Mouse (Mus musculus) forebrain, postnatal 0 days (tissue): ENCODE measurements around the gene Prss57. TPM values are rescaled to one million over a fixed set of nuclear protein-coding genes. Genes with fewer than 3 reads are reported as not detected.

Experiments
- ATAC-seq: fragments of 200-750 bp; cut with Nextera tagmentation; 2 replicates; pipeline ENCODE4 v1.8.0; 2017; ENCODE audit warnings: mild to moderate bottlenecking, moderate library complexity
- DNase-seq: peaks from one replicate; pipeline ENCODE4 v3.0.0-alpha.2; 2015
- H3K27ac ChIP-seq: fragments of 300-500 bp; sonication (generic); 2 replicates; pipeline ENCODE4 v1.5.1; 2014; ENCODE audit warnings: low read depth, mild to moderate bottlenecking, antibody characterized with exemption, low read length, moderate library complexity, mixed read lengths
- H3K27me3 ChIP-seq: fragments of 300-500 bp; sonication (generic); 2 replicates; pipeline ENCODE4 v1.6.1; 2014; ENCODE audit warnings: mild to moderate bottlenecking, low read length, mixed read lengths; ENCODE audit not compliant: insufficient read depth
- H3K36me3 ChIP-seq: fragments of 300-500 bp; sonication (generic); 2 replicates; pipeline ENCODE4 v1.6.1; 2014; ENCODE audit warnings: mild to moderate bottlenecking, moderate library complexity; ENCODE audit not compliant: insufficient read depth
- H3K4me1 ChIP-seq: fragments of 300-500 bp; sonication (generic); 2 replicates; pipeline ENCODE4 v1.6.1; 2014; ENCODE audit warnings: antibody characterized with exemption; ENCODE audit not compliant: insufficient read depth
- H3K4me2 ChIP-seq: fragments of 300-500 bp; sonication (generic); 2 replicates; pipeline ENCODE4 v1.6.1; 2014; ENCODE audit warnings: low read depth, mild to moderate bottlenecking, moderate library complexity
- H3K4me3 ChIP-seq: fragments of 300-500 bp; sonication (generic); 2 replicates; pipeline ENCODE4 v1.5.1; 2014; ENCODE audit warnings: low read depth, low read length, mixed read lengths
- H3K9ac ChIP-seq: fragments of 300-500 bp; sonication (generic); 2 replicates; pipeline ENCODE4 v1.6.1; 2014; ENCODE audit warnings: mild to moderate bottlenecking
- H3K9me3 ChIP-seq: fragments of 300-500 bp; sonication (generic); 2 replicates; pipeline ENCODE4 v1.6.1; 2016; ENCODE audit warnings: low read length
- CTCF ChIP-seq: sonication (generic); IDR thresholded peaks from 2 replicates; pipeline ENCODE4 v1.5.1; 2016; ENCODE audit warnings: antibody characterized with exemption, control low read depth, low read depth
- WGBS: fragments of 180-500 bp; shearing (Covaris S2); extraction: QIAGEN DNeasy Blood & Tissue Kit; methylation state at CpG from one replicate; pipeline ENCODE4 v1.1.7; 2014; 5-methylcytosine and 5-hydroxymethylcytosine counted together
- polyA plus RNA-seq: library from polyadenylated mRNA; unstranded; fragments of >200 nt; fragmentation: Nextera tagmentation; extraction: Ambion mirVana; gene quantifications from 2 replicates; pipeline ENCODE4 v1.2.1, GENCODE M21; 2015
- total RNA-seq: library from RNA; depleted of rRNA; stranded (reverse); fragments of >200 nt; gene quantifications from 2 replicates; pipeline ENCODE4 v1.2.3, GENCODE M21; 2014

The Prss57 gene
- total and polyA plus RNA-seq, 2 experiments from 2014 or later: 0.35 TPM; not detected in 1

DNA sequence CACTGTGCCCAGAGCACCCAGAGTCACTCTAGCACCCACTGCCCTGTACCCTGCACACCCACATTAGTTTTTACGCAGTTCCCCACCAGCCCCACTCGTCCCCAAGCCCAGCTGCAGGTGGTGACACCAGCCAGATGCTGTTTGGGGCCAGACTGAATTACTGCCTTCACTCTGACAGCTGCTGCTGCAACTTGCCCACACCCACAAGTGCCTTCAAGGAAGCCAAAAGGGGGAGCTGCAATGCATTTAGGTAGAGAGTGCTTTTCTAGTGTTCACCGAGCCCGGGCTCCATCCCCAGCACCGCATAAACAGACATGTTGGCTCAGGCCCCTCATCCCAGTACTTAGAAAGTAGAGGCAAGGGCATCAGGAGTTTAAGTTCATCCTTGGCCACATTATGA is 8.8 kb downstream of the Prss57 start:
- Histone ChIP-seq H3K4me3 (no peak overlapping the region), H3K4me2 (no peak overlapping the region), H3K36me3 (no peaks in the 10 kb centered on the region), H3K27ac (no peak overlapping the region), H3K4me1 (no peaks in the 10 kb centered on the region), H3K9me3 (no peaks in the 10 kb centered on the region), H3K9ac (no peak overlapping the region), H3K27me3 (peaks cover 7% of the 10 kb centered on the region)
- WGBS: 51% methylated on average over 5 of the region's 5 CpGs
- no peak for ATAC-seq
- no peak for DNase-seq
- no peak for TF ChIP-seq CTCF

- H3K4me2 ChIP-seq: peak overlapping the region; percentile 82
- peak overlapping the region; percentile 49; the same call in 1 of the 2 replicates for H3K9ac ChIP-seq
- ATAC-seq: no peak
- 34% methylated on average over 21 of the region's 21 CpGs for WGBS
- H3K4me3 ChIP-seq: peak overlapping the region; percentile 50
- DNase-seq: no peak
- H3K4me1 ChIP-seq: no peaks in the 10 kb centered on the region
- H3K9me3 ChIP-seq: no peaks in the 10 kb centered on the region
- no peak for TF ChIP-seq CTCF
- H3K27me3 ChIP-seq: peaks cover 12% of the 10 kb centered on the region
- H3K27ac ChIP-seq: no peak overlapping the region
- H3K36me3 ChIP-seq: no peaks in the 10 kb centered on the region
Observed at GRCm38 (mm10) chr10:79781139-79781538, 9.6 kb downstream of the Prss57 start.

- Histone ChIP-seq H3K9ac (peak overlapping the region; percentile 49), H3K4me1 (no peaks in the 10 kb centered on the region), H3K9me3 (no peaks in the 10 kb centered on the region), H3K4me3 (peak overlapping the region; percentile 50), H3K36me3 (no peaks in the 10 kb centered on the region), H3K27me3 (peaks cover 12% of the 10 kb centered on the region), H3K27ac (no peak overlapping the region), H3K4me2 (peak overlapping the region; percentile 82)
- TF ChIP-seq CTCF: no peak
- DNase-seq: no peak
- 2% methylated on average over 13 of the region's 13 CpGs for WGBS
- ATAC-seq: peak; percentile 68
Observed at GRCm38 (mm10) chr10:79780664-79781015, 10.1 kb downstream of the Prss57 start.

DNA sequence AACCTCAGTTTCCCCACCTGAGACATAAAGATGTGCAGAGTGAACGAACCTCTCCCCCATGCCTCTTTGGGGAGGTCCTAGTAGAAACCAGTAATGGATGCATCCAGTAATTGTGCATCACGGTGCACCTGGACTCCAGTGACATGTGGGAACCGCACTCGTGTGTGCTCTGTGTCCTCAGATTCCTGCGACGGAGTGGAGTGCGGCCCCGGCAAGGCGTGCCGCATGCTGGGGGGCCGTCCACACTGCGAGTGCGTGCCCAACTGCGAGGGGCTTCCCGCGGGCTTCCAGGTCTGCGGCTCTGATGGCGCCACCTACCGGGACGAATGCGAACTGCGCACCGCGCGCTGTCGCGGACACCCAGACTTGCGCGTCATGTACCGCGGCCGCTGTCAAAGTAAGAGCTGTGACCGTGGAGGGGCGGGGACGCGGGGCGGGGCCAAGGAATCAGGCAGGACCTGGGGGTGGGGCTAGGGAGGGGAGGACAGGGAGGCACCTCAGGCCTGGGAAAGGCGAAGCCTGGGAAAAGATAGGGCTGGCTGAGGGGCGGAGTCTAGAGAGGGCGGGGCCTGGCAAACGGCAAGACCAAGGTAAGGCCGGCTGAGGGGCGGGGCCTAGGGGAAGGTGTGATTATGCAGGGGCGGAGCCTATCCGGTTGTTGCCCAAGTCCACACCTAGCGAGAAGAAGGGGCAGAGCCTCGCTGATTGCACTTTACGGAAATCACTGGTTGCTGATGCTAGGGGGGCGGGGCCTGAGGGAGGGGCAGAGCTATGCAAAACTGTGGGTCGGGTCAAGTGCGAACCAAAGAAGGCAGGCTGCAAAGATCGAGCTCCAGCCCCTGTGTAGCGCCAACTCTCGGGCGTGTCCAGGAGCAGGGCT is 10.7 kb downstream of the Prss57 start:
- Histone ChIP-seq H3K4me2 (peak overlapping the region; percentile 82), H3K27ac (no peak overlapping the region), H3K4me1 (no peaks in the 10 kb centered on the region), H3K4me3 (peak overlapping the region; percentile 50), H3K36me3 (no peaks in the 10 kb centered on the region), H3K27me3 (peaks cover 12% of the 10 kb centered on the region), H3K9me3 (no peaks in the 10 kb centered on the region), H3K9ac (peak overlapping the region; percentile 49)
- DNase-seq (peak; percentile 96), ATAC-seq (peak; percentile 94)
- whole genome bisulfite sequencing: 3% methylated on average over 54 of the region's 55 CpGs
- peak; percentile 93 for TF ChIP-seq CTCF

DNA sequence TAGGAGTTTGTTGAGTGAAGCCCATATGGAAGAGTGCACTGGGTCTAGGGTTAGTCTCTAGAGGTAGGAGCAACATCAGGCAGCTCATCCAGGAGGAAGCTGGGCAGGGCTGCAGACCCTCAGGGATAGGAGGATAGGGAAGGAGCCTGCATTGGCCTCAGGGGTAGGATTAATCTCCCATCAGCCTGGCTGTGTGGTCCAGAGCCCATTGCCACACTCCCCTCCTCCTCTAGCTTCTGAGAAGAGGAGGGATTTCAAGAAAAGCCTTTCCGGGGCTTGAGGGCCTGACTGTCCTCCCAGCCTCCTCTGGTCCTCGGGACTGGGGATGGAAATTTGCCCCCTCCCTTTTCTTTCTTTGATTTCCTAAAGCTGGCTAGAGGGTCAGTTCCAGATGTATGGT is 11.6 kb downstream of the Prss57 start:
- Histone ChIP-seq H3K9ac (no peak overlapping the region), H3K9me3 (no peaks in the 10 kb centered on the region), H3K27me3 (peaks cover 12% of the 10 kb centered on the region), H3K27ac (no peak overlapping the region), H3K36me3 (no peaks in the 10 kb centered on the region), H3K4me1 (no peaks in the 10 kb centered on the region), H3K4me2 (no peak overlapping the region), H3K4me3 (no peak overlapping the region)
- 26% methylated on average over 2 of the region's 2 CpGs for WGBS
- no peak for TF ChIP-seq CTCF
- no peak for DNase-seq
- no peak for ATAC-seq

- no peak for ATAC-seq
- H3K4me1 ChIP-seq: no peaks in the 10 kb centered on the region
- DNase-seq: no peak
- no peak overlapping the region for H3K27ac ChIP-seq
- no peak overlapping the region for H3K9ac ChIP-seq
- H3K4me3 ChIP-seq: no peak overlapping the region
- no peaks in the 10 kb centered on the region for H3K36me3 ChIP-seq
- 7% methylated on average over 15 of the region's 15 CpGs for WGBS
- H3K4me2 ChIP-seq: no peak overlapping the region
- TF ChIP-seq CTCF: no peak
- H3K9me3 ChIP-seq: no peaks in the 10 kb centered on the region
- peaks cover 12% of the 10 kb centered on the region for H3K27me3 ChIP-seq
Observed at GRCm38 (mm10) chr10:79778006-79778405, 12.8 kb downstream of the Prss57 start.

DNA sequence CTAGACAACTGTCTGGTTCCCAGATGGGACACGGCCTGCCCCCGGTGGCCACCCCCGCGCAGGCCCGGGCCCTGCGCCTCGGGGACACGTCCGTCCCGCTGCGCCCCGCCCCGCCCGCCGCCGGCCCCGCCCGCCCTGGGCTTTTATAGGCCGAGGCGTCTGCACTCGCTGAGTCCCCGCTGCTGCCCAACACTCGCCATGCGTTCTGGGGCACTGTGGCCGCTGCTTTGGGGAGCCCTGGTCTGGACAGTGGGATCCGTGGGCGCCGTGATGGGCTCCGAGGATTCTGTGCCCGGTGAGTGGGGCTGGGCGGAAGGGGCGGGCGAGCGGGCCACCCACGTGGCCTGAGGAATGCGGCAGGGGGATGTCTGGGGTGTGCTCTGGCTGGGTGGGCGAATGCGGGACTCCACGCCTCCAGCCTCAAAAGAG is 13.6 kb downstream of the Prss57 start, which contains the start of gene Fstl3:
Fstl3 (plus strand) TSS at position 170 of the 429 bp plus-strand sequence.
- 2% methylated on average over 38 of the region's 39 CpGs for WGBS
- Histone ChIP-seq H3K9me3 (no peaks in the 10 kb centered on the region), H3K27ac (no peak within 1 kb of the TSS), H3K4me3 (0 out of 2 replicates have a peak within 1 kb of the TSS, but pooled peaks have one; percentile 5), H3K9ac (no peak within 1 kb of the TSS), H3K27me3 (peaks cover 12% of the 10 kb centered on the region), H3K4me1 (no peaks in the 10 kb centered on the region), H3K36me3 (no peaks in the 10 kb centered on the region), H3K4me2 (peak within 1 kb of the TSS; percentile 35)
- no peak for DNase-seq
- TF ChIP-seq CTCF: no peak
- no peak for ATAC-seq
